Mouse (Mus musculus): ENCODE data around the gene Cstf2t. TPM values are rescaled to one million over a fixed set of nuclear protein-coding genes. Genes with fewer than 3 reads are reported as not detected.

The Cstf2t gene
- total RNA-seq, 1 experiment from 2014 or later: 45.3 TPM

- ATAC-seq (replicated peaks; ENCODE audit: insufficient number of reproducible peaks, low FRiP score, low TSS enrichment, poor library complexity, severe bottlenecking): no peak
These were observed 42.0 kb downstream of the Cstf2t start for GRCm38 (mm10) chr19:31124628-31125027.

- ATAC-seq (replicated peaks; ENCODE audit: insufficient number of reproducible peaks, low FRiP score, low TSS enrichment, poor library complexity, severe bottlenecking): no peak
These were observed 50.0 kb downstream of the Cstf2t start for GRCm38 (mm10) chr19:31132614-31133013.

- no peak for ATAC-seq (replicated peaks; ENCODE audit: insufficient number of reproducible peaks, low FRiP score, low TSS enrichment, poor library complexity, severe bottlenecking)
These were observed 53.7 kb downstream of the Cstf2t start for GRCm38 (mm10) chr19:31136316-31136715.

Measured in monocyte, adult 5-6 weeks (primary cell).